Mouse (Mus musculus): ENCODE measurements at regions not wholly inside any gene's neighbourhood (a gene's known extent, or its start where the extent isn't known, plus 50 kb on each side); places are given as distances from the start of the nearest gene placed in this dataset.

DNA sequence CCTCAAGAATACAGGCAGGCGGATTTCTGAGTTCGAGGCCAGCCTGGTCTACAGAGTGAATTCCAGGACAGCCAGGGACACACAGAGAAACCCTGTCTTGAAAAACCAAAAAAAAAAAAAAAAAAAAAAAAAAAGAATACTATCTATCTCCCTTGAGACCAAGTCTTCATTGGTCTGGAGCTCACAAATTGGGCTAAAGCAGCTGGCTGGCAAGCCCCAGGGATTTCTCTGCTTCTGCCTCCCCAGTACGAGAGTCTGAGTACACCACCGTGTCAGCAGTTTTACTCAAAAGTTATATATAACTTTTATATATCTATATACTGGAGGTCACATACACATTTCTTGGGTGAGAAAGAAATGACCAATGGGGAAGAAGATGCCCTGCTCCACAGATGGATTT is 229.2 kb downstream of the Zfp36l1 start:
- no peak for DNase-seq (ENCODE audit: low spot score in 2 of 2)

DNA sequence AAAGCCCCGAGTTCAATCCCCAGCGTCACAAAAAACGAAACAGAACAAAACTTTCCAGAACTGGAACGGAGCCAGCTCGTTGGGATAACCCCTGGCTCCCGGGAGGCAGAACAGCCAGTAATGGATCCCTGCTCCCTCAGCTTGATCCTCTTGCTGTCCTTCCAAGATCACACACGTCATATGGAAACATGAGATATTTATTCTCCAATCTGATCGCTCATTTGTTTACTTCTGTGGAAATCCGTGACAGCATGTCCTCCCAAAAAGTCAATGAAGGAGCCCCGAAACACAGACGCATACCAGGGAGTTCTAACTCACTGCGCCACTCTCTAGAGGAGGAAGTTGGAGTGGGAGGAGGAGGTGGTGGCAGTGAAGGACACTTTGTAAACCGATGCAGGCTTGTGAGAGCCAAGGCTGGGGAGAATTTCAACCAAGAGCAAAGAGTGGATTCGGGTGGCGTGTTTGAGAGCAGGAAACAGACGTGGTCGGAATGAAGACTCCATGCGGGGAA is 232.0 kb downstream of the Zfp36l1 start:
- DNase-seq (ENCODE audit: low spot score in 2 of 2), result no peak

DNA sequence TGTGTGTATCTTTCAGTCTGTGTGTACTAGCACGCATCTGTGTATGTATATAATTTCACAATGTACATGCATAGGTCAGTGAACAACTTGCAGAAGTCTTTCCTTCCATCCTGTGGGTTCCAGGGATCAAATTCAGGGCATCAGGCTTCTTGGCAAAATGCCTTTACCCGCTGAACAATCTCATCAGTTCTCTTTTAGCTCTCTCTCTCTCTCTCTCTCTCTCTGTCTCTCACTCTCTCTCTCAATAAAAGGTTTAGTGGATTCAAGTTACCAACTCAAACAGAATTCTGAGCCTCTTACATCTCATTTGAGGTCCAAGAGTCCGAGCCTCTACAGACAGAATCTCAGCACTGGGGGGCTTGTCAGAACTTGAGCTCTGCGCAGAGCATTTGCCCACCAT is 232.5 kb downstream of the Zfp36l1 start:
- no peak for DNase-seq (ENCODE audit: low spot score in 2 of 2)

DNA sequence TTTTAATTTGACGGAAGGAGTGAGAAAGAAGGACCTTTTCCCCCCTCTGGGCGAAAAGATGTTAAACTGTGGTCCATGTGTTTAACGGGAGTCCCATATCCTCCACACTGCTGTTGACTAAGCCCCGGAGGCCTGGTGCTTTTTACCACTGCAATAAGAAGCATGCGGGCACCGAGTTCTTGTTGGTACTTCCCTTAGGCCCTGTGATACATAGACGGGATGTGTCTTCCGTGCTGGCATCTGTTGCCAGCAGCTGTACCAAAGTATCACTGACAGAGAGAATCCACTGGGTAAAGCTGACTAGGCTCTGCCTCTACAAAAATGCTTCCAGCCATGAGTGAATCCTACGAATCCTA is 232.9 kb downstream of the Zfp36l1 start:
- DNase-seq (ENCODE audit: low spot score in 2 of 2), result no peak

DNA sequence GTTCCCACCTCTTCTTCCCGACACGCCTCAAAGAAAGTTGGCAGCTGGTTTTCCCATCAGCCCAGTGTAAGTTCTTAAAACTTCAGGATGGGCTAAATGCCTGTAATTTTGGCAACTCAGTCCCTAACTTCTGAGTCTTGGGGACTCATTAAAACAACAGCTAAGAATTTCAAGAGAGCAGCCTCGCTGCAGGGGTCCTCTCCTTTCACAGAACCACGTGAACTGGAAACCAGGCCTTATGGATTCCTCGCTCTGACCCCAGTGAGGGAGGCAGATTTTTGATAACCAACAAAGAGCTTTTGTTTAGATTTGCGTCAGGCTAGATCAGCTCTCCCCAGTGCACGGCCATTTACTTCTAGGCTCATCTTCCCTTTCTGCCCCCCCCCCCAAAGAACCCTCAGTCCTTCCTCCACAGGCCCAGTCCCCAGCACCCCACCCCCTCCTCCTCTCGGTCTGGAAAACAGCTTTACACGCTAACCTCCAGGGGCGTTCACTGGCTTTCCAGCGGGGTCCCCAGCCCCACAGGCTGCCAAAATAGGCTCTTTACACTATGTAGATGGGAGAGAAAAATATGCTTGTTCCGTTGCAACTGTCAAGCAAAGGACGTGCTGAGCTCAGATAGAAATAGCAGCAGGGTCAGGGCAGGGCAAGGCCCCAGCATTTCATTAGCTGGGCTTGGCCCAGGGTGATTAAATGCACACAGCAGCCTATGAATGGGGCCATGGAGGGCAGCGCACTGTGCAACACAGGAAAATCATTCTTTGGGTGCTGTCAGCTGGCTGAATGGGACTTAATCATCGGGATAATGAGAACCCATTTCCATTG is 233.5 kb downstream of the Zfp36l1 start:
- no peak for DNase-seq (ENCODE audit: low spot score in 2 of 2)

DNA sequence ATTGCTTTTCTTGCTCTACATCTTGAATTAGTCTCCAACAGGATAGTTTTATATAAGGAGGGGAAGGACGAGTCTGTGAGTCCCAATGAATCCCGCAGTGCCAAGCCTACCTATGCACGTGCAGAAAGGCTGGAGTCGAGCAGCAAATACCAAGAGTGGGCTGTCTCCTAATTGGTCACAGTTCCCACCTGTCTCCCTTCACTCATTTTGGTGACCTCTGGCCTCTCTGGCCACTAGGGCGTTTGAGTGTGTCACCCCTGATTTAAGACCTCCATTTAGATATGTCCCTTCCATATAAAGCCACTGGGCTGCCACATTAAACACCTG is 234.1 kb downstream of the Zfp36l1 start:
- no peak for DNase-seq (ENCODE audit: low spot score in 2 of 2)

DNA sequence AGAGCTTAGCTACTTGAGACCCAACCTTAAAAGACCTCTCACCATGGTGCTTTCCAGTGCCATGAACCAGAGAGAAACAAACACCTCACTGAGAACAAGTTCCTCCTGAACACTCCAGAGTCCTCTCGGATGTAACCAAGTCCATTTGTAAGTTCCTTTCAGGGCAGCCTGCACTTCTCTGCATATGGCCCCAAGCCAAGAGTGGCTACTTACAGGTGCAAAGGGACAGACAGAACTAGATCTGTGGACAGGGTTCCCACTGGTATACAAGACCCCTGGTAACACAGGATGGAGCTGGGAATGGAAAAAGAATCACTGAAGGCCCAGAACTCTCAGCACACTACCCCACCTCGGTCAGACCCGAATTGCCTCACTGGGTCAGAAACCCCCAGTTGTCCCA is 234.7 kb downstream of the Zfp36l1 start:
- no peak for DNase-seq (ENCODE audit: low spot score in 2 of 2)

DNA sequence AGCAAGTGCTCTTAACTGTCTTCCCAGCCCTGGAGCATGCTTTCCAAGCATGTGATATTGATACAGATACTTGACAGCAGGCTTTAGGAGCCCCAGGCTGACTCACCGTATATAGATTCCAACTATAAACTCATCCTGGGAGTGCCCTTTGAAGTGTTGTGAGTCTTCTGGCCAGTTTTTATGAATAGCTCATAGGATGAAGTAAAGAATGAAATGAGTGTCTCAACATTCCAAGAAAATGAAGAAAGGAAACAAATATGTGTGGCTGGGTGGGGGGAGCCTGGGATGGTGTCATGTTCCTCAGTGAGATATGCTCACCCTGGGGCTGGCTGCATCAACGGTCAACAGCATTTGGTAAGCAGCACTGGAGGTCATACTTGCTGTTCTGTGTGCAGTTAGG is 238.5 kb downstream of the Zfp36l1 start:
- no peak for DNase-seq (ENCODE audit: low spot score in 2 of 2)

DNA sequence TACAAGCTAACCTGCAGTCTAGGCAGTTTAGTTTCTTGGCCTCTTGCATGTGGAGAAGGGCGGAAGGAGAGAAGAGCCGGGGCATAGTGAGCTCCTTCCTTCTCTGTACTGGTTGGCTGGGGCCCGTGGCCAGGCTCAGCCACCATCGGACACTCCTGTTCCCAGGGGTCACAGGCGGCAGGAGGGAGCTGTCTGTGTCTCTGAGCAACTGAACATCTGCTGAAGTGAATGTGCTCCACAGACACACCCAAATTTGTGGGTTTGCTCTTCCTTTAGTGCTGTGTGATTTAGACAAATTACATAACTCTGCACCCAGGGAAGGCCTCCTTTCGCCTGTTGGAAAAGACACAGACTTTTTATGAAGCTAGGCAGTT is 247.6 kb downstream of the Zfp36l1 start:
- DNase-seq (ENCODE audit: low spot score in 2 of 2), result no peak

DNA sequence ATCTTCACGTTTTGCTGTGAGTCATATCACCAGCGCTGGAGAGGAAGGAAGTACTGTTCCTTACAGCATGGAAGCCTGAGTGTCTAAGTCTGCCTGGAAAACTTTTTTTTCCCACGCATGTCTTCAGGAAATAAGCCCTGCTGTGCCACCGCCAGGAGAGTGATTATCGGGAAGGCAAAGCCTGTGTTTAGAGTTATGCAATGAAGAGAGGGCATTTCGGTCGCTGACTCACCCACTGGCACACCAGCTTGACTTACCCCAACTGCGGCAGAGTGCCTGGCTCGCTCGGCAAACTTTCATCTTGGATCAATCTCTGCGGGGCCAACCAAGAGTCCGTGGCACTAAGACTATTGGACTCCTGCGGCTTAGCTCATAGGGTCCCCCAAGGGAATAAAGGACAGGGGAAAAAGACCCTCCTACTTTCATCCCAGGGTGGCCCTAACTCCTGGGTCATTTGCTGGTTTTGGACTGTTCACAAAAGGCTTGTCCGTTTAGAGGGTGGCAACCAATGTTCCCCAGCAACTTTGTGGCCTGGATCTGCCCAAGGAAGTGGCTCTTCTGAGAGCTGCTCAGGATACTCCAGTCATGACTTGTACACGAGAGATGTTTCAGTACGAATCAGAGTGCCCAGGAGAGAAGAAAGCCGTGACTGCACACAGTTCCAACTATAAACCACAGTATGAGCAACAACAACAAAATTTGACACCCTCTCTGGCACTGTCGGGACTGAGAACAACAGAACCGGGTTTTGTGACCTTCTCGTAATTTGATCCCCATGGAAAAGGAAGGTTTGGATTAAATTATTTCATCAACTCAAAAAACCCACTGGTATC is 248.3 kb downstream of the Zfp36l1 start:
- no peak for DNase-seq (ENCODE audit: low spot score in 2 of 2)
